ENCODE assay signal across 14 mouse cellular contexts in genomic region chr12:38784221-38784620, GRCm38 (mm10). TPM values are rescaled to one million over a fixed set of nuclear protein-coding genes. Genes with fewer than 3 reads are reported as not detected.
A peak's percentile ranks its signal among the peaks of the same experiment; 100 is the strongest.
DNase-seq lines count a peak whose midpoint lies in the region; ATAC-seq lines count a peak whose summit lies in the region.
"Had no signal": no experiment of that assay in that cellular context is flagged by ENCODE, and none has a peak within 500 bp of the region (broad histone marks: within the 10 kb centered on the region; RNA-seq: fewer than 3 reads in every experiment).

No protein-coding gene starts in this region.

- no peak for ATAC-seq in forebrain, embryonic 14.5 days
- ATAC-seq in hindbrain, embryonic 15.5 days (ENCODE audit: low FRiP score, low read depth): no peak
- ATAC-seq in hindbrain, embryonic 11.5 days (ENCODE audit: low FRiP score): no peak
- ATAC-seq in midbrain, embryonic 14.5 days (ENCODE audit: low FRiP score, low TSS enrichment): no peak
- ATAC-seq in neural tube, embryonic 15.5 days (ENCODE audit: low FRiP score): no peak
- no peak for ATAC-seq in inflammation-experienced regulatory T-cells, adult 6 months
- ATAC-seq: liver, embryonic 12.5 days; midbrain, embryonic 16.5 days had no signal

- H3K4me1 ChIP-seq in forebrain, embryonic 14.5 days (ENCODE audit: control insufficient read depth, insufficient read depth, low read length): peaks cover 12% of the 10 kb centered on the region; the same call in 1 of the 2 replicates
- peaks cover 33% of the 10 kb centered on the region for H3K4me1 ChIP-seq in forebrain, embryonic 10.5 days
- H3K4me1 ChIP-seq in hindbrain, embryonic 15.5 days (replicated peaks): peaks cover 15% of the 10 kb centered on the region
- H3K4me1 ChIP-seq in hindbrain, embryonic 11.5 days (replicated peaks; ENCODE audit: control insufficient read depth, insufficient read depth, low read length): 0 out of 2 replicates have a peak, but pooled peaks cover 2% of the 10 kb centered on the region
- H3K4me1 ChIP-seq in midbrain, embryonic 14.5 days (ENCODE audit: control insufficient read depth, insufficient read depth, low read length): 0 out of 2 replicates have a peak, but pooled peaks cover 7% of the 10 kb centered on the region
- H3K4me1 ChIP-seq in midbrain, embryonic 10.5 days: peaks cover 17% of the 10 kb centered on the region
- H3K4me1 ChIP-seq in neural tube, embryonic 15.5 days: peaks cover 17% of the 10 kb centered on the region
- H3K4me1 ChIP-seq: liver, embryonic 12.5 days; neural tube, embryonic 12.5 days had no signal

- no peaks in the 10 kb centered on the region for H3K27me3 ChIP-seq in forebrain, embryonic 14.5 days (replicated peaks; ENCODE audit: control insufficient read depth, insufficient read depth, low read length)
- H3K27me3 ChIP-seq in forebrain, embryonic 10.5 days (ENCODE audit: poor library complexity, severe bottlenecking): no peaks in the 10 kb centered on the region
- 0 out of 2 replicates have a peak, but pooled peaks cover 3% of the 10 kb centered on the region for H3K27me3 ChIP-seq in hindbrain, embryonic 15.5 days
- H3K27me3 ChIP-seq in hindbrain, embryonic 11.5 days (ENCODE audit: control insufficient read depth, insufficient read depth, low read length): no peaks in the 10 kb centered on the region; the same call in 1 of the 2 replicates
- no peaks in the 10 kb centered on the region for H3K27me3 ChIP-seq in midbrain, embryonic 14.5 days (ENCODE audit: control insufficient read depth, insufficient read depth, low read length)
- H3K27me3 ChIP-seq in midbrain, embryonic 10.5 days (ENCODE audit: low read depth, poor library complexity, severe bottlenecking): no peaks in the 10 kb centered on the region
- no peaks in the 10 kb centered on the region for H3K27me3 ChIP-seq in neural tube, embryonic 15.5 days (replicated peaks)
- H3K27me3 ChIP-seq: embryonic facial prominence, embryonic 12.5 days; liver, embryonic 12.5 days; neural tube, embryonic 12.5 days had no signal

- no peak for DNase-seq in forebrain, embryonic 14.5 days (ENCODE audit: low spot score)
- no peak for DNase-seq in forebrain, embryonic 10.5 days (ENCODE audit: extremely low spot score, low spot score)
- DNase-seq in hindbrain, embryonic 11.5 days (ENCODE audit: low spot score): no peak
- no peak for DNase-seq in midbrain, embryonic 14.5 days
- no peak for DNase-seq in midbrain, embryonic 10.5 days (ENCODE audit: low spot score)
- DNase-seq: adrenal gland, postnatal 25 days; retina, postnatal 1 day had no signal

- H3K27ac ChIP-seq in forebrain, embryonic 14.5 days (ENCODE audit: low read depth, low read length): no peak overlapping the region
- no peak overlapping the region for H3K27ac ChIP-seq in forebrain, embryonic 10.5 days
- no peak overlapping the region for H3K27ac ChIP-seq in hindbrain, embryonic 15.5 days (replicated peaks)
- H3K27ac ChIP-seq in hindbrain, embryonic 11.5 days (ENCODE audit: low read depth, low read length): no peak overlapping the region
- no peak overlapping the region for H3K27ac ChIP-seq in midbrain, embryonic 14.5 days (replicated peaks; ENCODE audit: low read depth, low read length)
- H3K27ac ChIP-seq in midbrain, embryonic 10.5 days (replicated peaks): no peak overlapping the region
- no peak overlapping the region for H3K27ac ChIP-seq in neural tube, embryonic 15.5 days (replicated peaks)
- H3K27ac ChIP-seq: embryonic facial prominence, embryonic 12.5 days; liver, embryonic 12.5 days; neural tube, embryonic 12.5 days had no signal

- no peaks in the 10 kb centered on the region for H3K9me3 ChIP-seq in forebrain, embryonic 14.5 days (replicated peaks; ENCODE audit: control insufficient read depth, low read length)
- H3K9me3 ChIP-seq in forebrain, embryonic 10.5 days: no peaks in the 10 kb centered on the region
- H3K9me3 ChIP-seq in hindbrain, embryonic 15.5 days: no peaks in the 10 kb centered on the region
- H3K9me3 ChIP-seq in hindbrain, embryonic 11.5 days (ENCODE audit: control insufficient read depth, low read length): no peaks in the 10 kb centered on the region
- no peaks in the 10 kb centered on the region for H3K9me3 ChIP-seq in midbrain, embryonic 14.5 days (ENCODE audit: control insufficient read depth, low read length)
- H3K9me3 ChIP-seq in midbrain, embryonic 10.5 days (replicated peaks): no peaks in the 10 kb centered on the region
- H3K9me3 ChIP-seq in neural tube, embryonic 15.5 days (replicated peaks): no peaks in the 10 kb centered on the region
- H3K9me3 ChIP-seq: embryonic facial prominence, embryonic 12.5 days; liver, embryonic 12.5 days; neural tube, embryonic 12.5 days had no signal

- H3K4me2 ChIP-seq in forebrain, embryonic 14.5 days (ENCODE audit: low read length): peak overlapping the region; percentile 24; the same call in 1 of the 2 replicates
- H3K4me2 ChIP-seq in hindbrain, embryonic 15.5 days: peak overlapping the region; percentile 28; the same call in 1 of the 2 replicates
- H3K4me2 ChIP-seq in hindbrain, embryonic 11.5 days (replicated peaks; ENCODE audit: low read depth, low read length): no peak overlapping the region
- peak overlapping the region; percentile 26; the same call in 1 of the 2 replicates for H3K4me2 ChIP-seq in midbrain, embryonic 14.5 days (ENCODE audit: low read length)
- H3K4me2 ChIP-seq in neural tube, embryonic 15.5 days: 0 out of 2 replicates have a peak overlapping the region, but pooled peaks have one; percentile 11
- H3K4me2 ChIP-seq: liver, embryonic 12.5 days had no signal

- H3K9ac ChIP-seq in forebrain, embryonic 14.5 days (ENCODE audit: low read length): no peak overlapping the region
- no peak overlapping the region for H3K9ac ChIP-seq in hindbrain, embryonic 15.5 days
- H3K9ac ChIP-seq in hindbrain, embryonic 11.5 days (ENCODE audit: low read depth, low read length): no peak overlapping the region
- no peak overlapping the region for H3K9ac ChIP-seq in midbrain, embryonic 14.5 days (replicated peaks; ENCODE audit: low read length)
- no peak overlapping the region for H3K9ac ChIP-seq in neural tube, embryonic 15.5 days (replicated peaks)
- H3K9ac ChIP-seq: embryonic facial prominence, embryonic 12.5 days; liver, embryonic 12.5 days; neural tube, embryonic 12.5 days had no signal

- H3K36me3 ChIP-seq in forebrain, embryonic 14.5 days (ENCODE audit: control insufficient read depth, insufficient read depth, low read length): no peaks in the 10 kb centered on the region
- H3K36me3 ChIP-seq in forebrain, embryonic 10.5 days (replicated peaks): no peaks in the 10 kb centered on the region
- no peaks in the 10 kb centered on the region for H3K36me3 ChIP-seq in hindbrain, embryonic 15.5 days
- H3K36me3 ChIP-seq in hindbrain, embryonic 11.5 days (ENCODE audit: control insufficient read depth, insufficient read depth, low read length): no peaks in the 10 kb centered on the region
- H3K36me3 ChIP-seq in midbrain, embryonic 14.5 days (ENCODE audit: control insufficient read depth, insufficient read depth, low read length): no peaks in the 10 kb centered on the region
- H3K36me3 ChIP-seq in midbrain, embryonic 10.5 days: no peaks in the 10 kb centered on the region
- no peaks in the 10 kb centered on the region for H3K36me3 ChIP-seq in neural tube, embryonic 15.5 days
- H3K36me3 ChIP-seq: embryonic facial prominence, embryonic 12.5 days; liver, embryonic 12.5 days; neural tube, embryonic 12.5 days had no signal

- no peak overlapping the region for H3K4me3 ChIP-seq in forebrain, embryonic 14.5 days (ENCODE audit: low read depth, low read length)
- H3K4me3 ChIP-seq in forebrain, embryonic 10.5 days: no peak overlapping the region
- 0 out of 2 replicates have a peak overlapping the region, but pooled peaks have one; percentile 8 for H3K4me3 ChIP-seq in hindbrain, embryonic 15.5 days
- no peak overlapping the region for H3K4me3 ChIP-seq in hindbrain, embryonic 11.5 days (ENCODE audit: low read depth, low read length)
- no peak overlapping the region for H3K4me3 ChIP-seq in midbrain, embryonic 14.5 days (replicated peaks; ENCODE audit: low read depth, low read length)
- no peak overlapping the region for H3K4me3 ChIP-seq in midbrain, embryonic 10.5 days
- H3K4me3 ChIP-seq in neural tube, embryonic 15.5 days (replicated peaks): no peak overlapping the region
- H3K4me3 ChIP-seq: embryonic facial prominence, embryonic 12.5 days; liver, embryonic 12.5 days; neural tube, embryonic 12.5 days had no signal

- WGBS in forebrain, embryonic 14.5 days: 0% methylated on average over 1 of the region's 1 CpGs
- 5% methylated on average over 1 of the region's 1 CpGs for WGBS in forebrain, embryonic 10.5 days
- 9% methylated on average over 1 of the region's 1 CpGs for WGBS in hindbrain, embryonic 15.5 days
- 12% methylated on average over 1 of the region's 1 CpGs for WGBS in hindbrain, embryonic 11.5 days
- 4% methylated on average over 1 of the region's 1 CpGs for WGBS in midbrain, embryonic 14.5 days
- 12% methylated on average over 1 of the region's 1 CpGs for WGBS in midbrain, embryonic 10.5 days
- 9% methylated on average over 1 of the region's 1 CpGs for WGBS in neural tube, embryonic 15.5 days

RNA-seq across cellular contexts. Expression of gene Etv1, which starts 5.0 kb away (rescaled TPM):
- 28.1 and 37.0 TPM in 2 replicates for polyA plus RNA-seq in forebrain, embryonic 14.5 days (2014; fragmentation: Nextera tagmentation; extraction: Ambion mirVana)
- 14.2 and 18.0 TPM in 2 replicates for polyA plus RNA-seq in forebrain, embryonic 10.5 days (2016; fragmentation: Nextera tagmentation; extraction: Ambion mirVana)
- polyA plus RNA-seq in hindbrain, embryonic 15.5 days (2015; fragmentation: Nextera tagmentation; extraction: Ambion mirVana): 23.6 and 32.5 TPM in 2 replicates
- polyA plus RNA-seq in hindbrain, embryonic 11.5 days (2014; fragmentation: Nextera tagmentation; extraction: Ambion mirVana): 14.8 and 17.7 TPM in 2 replicates
- 14.2 and 21.8 TPM in 2 replicates for polyA plus RNA-seq in midbrain, embryonic 14.5 days (2014; fragmentation: Nextera tagmentation; extraction: Ambion mirVana)
- polyA plus RNA-seq in midbrain, embryonic 10.5 days (2016; fragmentation: Nextera tagmentation; extraction: Ambion mirVana): 13.1 and 15.2 TPM in 2 replicates
- 22.7 and 28.7 TPM in 2 replicates for polyA plus RNA-seq in neural tube, embryonic 15.5 days (2015; fragmentation: Nextera tagmentation; extraction: Ambion mirVana)
- polyA plus RNA-seq in inflammation-experienced regulatory T-cells, adult 6 months (2017; shearing (Covaris generic)): under 1 TPM in 2 of 3 experiments, not detected in 1; 0.77 to 0.86 TPM
